Mouse (Mus musculus): Measurements from ENCODE around the gene Sfrp5.

Gene Sfrp5

DNA sequence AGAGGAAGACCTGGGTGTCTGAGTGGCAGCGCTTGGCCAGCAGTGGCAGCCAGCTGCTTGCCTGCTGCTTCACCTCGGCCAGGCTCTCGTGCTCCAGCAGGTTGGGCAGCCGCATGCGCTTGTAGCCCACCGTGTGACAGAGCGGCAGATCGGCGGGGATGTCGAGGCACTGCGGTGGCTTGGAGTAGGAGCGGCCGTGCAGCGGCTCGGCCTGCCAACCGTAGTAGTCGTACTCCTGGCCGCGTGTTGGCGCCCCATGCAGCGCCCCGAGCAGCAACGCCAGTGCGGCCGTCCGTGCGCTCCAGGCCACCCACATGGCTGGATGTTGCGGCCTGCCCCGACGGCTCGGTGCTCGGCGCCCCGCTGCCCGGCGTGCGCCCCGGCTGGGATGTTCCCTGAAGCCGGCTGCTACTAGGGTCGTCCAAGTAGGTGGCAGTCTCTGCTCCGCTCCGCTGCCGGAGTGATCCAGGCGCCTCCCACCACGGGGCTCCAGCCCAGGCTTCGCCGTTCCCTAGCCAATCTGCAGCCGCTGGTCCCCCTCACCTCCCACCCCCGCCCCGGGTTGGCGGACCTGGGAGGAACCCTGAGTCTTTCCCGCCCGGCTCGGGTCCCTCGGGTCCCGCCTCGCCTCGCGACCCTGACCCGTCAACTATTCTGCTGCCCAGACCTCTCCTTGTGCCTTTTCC lies at the start of gene Sfrp5:
Sfrp5 (minus strand) TSS at position 557 of the 686 bp plus-strand sequence.
- DNase-seq (ENCODE audit: low read depth, low spot score): peak; percentile 38

DNA sequence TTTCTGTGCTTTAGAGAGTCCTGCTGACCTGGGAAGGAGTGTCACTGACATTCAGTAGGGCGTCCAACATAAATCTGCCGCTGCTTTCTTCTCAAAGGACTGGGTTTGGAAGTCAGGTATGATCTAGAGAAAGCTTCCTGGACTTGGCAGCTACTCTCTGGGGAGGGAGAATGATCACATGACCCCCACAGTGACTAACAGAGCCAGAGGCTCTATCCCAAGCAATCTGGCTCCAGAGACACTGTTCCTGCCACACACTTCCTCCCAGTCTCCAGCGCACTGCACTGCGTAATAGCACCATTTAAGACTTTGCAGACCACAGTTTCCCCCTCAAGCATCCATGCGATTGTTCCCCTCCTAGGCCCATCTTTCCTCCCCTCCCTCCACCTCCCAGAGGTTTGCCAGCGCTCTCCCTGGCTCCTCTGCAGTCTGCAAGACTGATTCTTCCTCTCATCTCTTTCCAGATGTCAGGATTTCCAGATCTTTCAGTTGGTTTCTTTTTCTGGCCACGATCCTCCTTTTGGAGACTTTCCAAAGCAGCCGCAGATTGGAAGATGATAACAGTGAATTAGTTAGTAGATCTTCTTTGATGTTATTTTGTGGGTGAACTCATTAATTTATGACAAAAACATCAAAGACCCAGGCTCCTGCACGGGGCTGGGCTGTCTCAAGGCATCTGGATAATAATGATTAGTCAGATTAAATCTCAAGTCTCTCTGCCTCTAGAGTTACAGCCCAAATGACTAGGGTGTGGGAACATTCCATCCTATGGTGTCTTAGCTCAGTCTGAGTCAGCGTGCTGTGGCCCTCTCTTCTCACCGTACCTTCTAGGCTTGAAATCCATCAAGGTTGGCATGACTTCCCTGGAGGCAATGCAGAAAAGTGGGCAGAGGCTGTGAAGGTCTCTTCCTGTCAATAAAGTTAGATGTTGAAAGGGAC lies 48.2 kb upstream of the Sfrp5 start:
- DNase-seq (ENCODE audit: low read depth, low spot score): no peak

DNA sequence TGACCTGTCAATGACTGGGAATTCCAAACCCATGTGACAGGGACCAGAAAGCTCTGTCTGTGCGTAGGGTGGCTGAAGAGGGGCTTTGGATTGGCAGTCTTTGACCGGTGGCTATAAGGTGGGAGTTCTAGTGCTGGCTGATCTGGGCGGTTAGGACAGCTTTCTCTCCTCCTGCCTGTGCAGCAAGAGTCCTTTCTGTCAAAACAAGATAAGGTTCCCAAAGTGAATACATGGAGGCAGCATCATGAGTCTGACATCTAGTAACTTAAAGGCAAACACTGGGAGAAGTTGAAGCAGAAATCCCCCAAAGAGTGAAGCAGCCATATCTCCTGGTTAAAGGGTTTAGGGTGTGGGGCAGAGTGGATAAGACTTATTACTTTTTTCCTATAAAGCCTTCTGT lies 45.5 kb upstream of the Sfrp5 start, which contains the start of gene Golga7b:
Golga7b (plus strand) TSS at position 56 of the 400 bp plus-strand sequence.
- DNase-seq (ENCODE audit: low read depth, low spot score): no peak

DNA sequence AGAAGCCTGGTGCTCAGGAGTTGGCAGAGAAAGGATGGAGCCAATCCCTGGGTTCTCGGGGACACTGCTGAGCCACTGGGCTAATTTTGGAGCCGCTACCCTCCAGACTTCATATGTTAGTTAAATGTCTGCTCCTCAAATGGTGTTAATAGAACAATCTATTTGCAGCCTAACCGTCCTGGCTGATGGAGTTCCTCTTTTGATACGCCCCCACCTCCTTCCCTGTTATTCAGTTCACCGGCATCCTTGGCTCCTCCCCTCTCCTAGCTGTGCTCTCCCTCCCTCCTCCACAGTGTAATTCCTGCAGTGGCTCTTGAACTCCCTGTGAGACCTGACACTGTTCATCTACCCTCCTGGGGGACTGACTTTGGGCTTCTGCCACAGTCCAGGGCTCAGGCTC lies 44.6 kb upstream of the Sfrp5 start:
- no peak for DNase-seq (ENCODE audit: low read depth, low spot score)

DNA sequence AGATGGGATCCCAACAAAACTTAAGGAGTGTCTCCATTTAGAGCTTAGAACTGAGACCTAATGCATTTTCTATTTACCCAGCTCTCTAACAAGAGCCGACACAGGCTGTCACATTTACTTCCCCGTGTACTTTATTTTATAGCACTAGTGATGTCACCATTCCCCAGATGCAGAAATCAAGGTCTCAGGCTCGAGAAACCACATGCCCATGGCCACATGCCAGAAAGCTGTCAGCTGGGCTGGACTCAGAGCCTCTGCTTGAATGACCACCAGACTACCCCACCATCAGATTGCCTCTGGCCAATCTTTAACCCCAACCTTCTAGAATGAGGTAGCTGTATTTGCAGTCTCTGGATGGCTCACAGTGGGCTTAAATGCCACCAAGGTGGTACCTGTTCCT lies 41.3 kb upstream of the Sfrp5 start:
- DNase-seq (ENCODE audit: low read depth, low spot score): no peak

DNA sequence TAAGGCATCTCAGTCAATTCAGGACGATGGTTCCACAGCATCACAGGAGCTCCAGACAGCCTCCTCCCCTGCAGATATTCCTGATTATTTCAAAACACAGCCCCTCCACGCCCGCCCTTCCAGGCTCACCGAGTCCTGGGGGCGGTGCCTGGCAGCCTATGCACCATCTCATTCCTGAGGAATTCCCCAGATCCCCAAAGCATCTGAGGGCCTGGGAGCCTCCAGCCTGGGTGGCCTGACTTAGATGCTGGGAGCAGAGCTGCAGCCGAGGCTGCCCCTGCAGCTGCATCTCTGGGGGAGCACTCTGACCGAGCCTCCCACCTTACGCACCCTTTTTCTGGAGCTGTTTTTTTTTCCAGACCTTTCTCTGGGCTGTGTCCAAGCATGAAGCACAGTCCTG lies 38.8 kb upstream of the Sfrp5 start:
- DNase-seq (ENCODE audit: low read depth, low spot score): no peak

DNA sequence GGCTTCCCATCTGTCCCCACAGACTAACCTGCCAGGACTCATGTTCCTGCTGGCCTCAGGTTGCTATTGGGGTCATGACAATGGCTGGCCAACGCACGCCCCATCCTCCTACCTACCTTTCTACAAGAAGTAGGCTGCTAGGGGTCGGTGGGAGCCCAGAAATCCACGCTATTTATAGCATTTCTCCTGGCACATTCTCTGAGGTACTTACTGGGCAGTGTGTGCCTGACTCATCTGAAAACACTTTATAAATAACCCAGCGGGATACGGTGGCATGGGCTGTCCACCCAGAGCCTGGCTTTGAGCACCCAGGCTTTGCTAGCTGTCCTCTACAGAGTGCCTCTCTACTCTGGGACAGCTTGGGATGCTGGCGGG lies 36.3 kb upstream of the Sfrp5 start:
- DNase-seq (ENCODE audit: low read depth, low spot score): no peak

DNA sequence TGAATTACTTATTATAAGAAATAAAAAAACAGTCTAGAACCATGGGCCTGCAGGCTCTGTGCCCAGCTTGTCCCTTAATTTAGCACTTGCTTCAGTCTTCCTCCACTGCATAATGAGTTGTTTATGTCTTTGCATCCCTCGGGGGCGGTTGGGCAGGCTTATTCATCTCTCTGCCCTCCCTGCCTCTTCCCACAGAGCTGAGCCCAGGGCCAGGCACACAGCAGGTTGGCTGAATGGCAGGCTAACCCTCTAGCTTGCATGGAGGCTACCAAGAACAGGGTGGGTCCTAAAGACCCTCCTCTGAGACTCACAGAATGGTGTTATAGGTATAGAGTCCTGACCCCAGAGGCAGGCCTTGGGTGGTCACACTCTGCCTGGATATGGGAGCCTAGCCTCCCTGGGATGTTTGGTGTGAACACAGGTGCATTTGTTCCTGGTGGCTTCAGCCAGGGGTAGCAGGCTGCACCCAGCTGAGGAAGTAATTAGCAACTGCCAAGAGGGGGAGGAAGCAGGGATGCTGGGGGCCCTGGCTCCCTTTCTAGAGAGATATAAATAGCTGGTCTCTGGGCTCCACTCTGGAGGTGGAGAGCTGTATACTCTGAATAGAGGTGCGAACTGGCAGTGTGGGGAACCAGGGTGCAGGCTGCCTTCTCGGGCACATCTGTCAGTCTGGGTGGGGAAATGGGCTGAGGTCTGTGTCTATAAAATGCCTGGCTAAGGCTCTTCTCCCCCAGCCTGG lies 35.7 kb upstream of the Sfrp5 start:
- DNase-seq (ENCODE audit: low read depth, low spot score): no peak

DNA sequence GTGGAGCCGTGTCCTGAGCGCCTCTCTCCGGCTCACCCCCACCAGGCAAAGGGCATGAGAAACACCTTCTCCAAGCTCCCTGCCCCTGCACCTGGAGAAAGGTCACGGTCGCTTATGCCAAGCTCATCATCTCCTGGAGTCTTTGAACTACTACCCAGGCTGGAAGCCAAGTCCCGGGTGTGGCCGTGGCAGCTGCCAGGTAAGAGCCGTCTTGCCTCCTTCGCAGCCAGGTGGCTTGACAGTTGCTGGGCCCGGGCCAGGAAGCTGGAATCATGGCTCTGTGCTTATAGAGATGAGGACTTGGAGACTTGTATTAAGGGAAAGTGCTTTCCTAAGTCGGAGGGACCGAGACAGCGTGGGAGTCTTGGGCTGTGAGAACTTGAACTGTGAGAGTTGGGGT lies 28.9 kb upstream of the Sfrp5 start:
- DNase-seq (ENCODE audit: low read depth, low spot score): no peak

DNA sequence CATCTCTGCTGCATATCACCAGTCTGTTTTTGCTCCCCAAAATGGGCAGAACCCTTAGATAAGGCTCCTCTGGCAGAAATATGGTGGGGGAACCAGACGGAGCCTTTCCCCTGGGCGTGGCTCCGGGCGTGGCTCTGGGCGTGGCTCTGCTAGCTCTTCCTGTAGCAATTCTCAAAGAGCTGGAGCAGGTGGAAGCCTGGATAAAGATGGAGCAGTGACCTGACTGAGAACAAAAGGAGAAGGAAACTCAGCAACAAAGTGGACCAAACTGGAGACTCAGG lies 28.2 kb upstream of the Sfrp5 start:
- DNase-seq (ENCODE audit: low read depth, low spot score): no peak

DNA sequence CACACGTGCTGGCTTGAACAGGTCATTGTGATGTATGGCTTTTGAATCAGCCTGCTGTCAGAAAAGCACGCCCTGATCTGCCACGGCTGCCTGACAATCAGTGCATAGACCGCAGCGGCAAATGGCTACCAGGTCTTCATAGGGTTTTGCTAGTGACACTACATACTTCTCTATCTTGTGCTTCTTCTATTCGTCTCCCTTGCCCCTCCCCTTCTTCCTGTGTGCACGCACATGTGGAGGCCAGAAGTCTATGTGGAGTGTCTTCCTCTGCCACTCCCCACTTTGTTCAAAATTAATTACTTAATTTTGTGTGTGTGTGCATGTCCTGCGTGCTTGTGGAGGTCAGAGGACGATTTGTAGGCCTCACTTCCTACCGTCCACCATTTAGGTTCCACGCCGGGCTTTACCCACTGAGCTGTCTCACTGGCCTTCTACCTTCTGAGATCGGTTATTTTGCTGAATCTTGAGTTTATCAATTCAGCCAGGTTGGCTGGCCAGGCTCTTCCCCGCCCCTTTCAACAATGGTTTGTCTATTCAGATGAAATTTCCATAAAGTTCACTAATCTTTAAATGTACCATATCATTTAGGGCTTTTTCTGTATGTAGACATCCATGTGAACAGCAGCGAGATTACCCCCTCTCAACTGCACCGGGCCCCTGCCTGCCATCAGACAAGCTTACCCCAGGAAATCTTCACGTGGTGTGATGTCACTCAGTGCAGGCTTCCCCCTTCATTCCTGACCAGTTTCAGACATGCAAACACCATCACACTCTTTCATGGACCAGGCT lies 27.6 kb upstream of the Sfrp5 start:
- DNase-seq (ENCODE audit: low read depth, low spot score): no peak

DNA sequence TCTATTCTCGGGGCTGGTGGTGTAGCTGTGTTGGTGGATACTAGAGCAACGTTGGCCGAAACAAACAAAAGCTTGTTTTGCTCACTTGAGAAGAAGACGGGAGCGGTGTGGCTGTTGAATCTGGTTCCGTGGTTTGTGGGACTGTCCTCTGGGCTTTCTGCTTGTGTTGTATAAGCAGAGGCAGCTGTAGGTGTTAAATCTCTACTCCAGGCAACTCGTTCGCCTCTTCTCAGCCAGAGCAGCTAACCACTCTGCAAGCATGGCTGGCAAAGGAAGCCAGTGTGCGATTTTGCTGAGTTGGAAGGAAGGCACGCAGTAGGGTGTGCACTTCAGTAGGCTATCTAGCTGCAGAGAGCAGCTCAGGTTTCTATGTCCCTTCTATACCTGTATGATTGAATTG lies 24.4 kb upstream of the Sfrp5 start:
- no peak for DNase-seq (ENCODE audit: low read depth, low spot score)

DNA sequence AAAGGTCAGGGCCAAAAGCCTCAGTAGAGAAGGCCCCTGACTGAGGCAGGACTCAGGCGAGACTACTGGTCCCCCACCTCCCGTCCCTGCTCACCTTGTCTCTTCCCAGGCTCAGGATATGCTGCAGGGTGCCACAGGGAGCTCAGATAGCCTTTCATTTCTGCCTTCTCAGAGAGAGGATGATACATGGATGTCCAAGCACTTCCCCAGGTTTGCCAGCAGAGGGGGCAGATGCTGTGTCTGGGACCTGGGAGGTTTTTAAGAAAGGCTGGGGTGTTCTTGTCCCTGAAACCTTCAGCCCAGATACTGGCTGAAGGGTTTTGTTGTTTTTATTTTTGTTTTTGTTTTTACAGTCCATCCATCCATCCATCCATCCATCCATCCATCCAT lies 15.3 kb upstream of the Sfrp5 start:
- DNase-seq (ENCODE audit: low read depth, low spot score): no peak

DNA sequence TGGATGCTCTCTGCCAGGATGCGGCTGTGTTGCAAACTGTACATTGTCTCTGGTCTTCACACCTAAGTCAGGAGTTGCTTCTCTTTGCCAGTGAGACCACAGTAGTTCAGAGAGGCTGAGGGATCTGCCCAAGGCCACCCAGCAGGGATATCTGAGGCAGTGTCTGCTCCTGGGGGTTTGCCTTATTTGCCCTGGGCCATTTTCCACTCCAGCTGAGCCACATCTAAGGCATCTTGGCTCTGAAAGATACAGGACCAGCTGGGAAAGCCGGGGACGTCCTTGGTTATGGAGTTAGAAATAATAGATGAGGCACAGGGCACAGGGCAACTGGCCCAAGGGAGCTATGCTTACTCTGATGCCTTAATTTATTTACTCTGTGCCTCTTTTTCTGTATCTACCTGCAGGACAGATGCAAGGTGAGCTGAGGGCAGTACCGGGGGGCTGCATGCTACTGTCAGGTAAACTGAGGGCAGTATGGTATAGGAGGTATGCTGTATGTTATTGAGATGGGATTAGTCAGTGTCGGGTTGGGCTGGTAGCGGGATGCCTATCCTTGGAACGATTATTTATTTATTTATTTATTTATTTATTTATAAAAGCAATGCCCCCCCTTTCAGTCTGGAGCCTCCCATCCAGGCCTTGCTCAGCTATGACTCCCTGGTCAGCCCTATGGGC lies 14.8 kb upstream of the Sfrp5 start:
- no peak for DNase-seq (ENCODE audit: low read depth, low spot score)

DNA sequence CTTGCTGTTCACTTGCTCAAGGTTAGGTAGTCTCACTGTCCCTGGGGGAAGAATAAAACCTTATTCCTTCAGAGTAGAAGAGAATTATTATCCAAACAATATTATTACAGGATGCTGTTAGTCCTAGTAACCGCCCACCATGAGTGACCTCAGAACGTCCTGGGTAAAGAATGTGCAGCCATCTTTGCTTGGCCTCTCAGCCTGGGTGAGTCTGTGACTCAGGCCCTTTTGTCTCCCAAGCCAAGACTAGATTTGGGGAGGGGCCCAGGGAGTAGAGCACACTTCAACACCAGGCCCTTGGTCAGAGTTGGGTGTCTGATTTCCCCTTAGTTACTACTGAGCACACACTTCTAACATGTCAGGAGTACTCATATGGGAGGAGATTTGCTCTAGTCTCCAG lies 12.5 kb upstream of the Sfrp5 start:
- DNase-seq (ENCODE audit: low read depth, low spot score): no peak

DNA sequence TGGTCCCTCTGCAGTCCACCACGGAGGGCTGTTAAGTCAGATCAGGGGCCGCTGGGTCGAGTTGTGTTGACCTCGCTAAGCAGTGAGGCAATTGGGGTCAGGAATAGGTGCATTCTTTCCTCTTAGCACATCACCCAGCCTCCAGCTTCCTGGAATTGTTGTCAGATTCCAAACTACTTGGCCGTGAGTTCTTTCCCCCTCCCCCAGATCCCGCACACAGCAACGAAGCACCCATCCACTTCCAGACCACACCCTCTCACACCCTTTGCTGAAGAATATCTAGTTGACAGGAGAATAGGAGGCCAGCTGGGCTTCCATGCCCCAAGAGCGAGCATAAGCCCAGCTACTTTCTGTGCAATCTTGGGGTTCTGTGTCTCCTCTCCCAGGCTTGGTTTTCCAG lies 9.9 kb upstream of the Sfrp5 start:
- no peak for DNase-seq (ENCODE audit: low read depth, low spot score)

DNA sequence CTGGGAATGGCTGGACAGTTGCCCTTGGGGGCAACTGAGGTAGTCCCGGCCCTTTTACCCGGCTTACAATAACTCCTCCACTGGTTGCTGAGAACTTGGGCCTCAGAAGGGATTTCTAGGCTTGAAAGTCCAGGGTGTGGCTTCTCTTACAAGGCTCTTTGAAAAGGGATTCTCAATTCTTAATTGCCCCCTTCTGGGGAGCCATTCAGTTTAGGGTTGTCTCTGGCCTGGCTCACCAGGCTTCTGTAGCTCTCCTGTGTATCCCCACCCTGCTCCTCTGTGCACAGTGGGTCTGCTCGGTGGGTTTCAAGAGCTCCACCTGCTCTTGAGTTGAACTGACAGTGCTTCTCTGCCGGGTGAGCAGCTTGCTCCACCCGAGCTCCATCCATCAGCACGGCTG lies 7.9 kb upstream of the Sfrp5 start:
- no peak for DNase-seq (ENCODE audit: low read depth, low spot score)

DNA sequence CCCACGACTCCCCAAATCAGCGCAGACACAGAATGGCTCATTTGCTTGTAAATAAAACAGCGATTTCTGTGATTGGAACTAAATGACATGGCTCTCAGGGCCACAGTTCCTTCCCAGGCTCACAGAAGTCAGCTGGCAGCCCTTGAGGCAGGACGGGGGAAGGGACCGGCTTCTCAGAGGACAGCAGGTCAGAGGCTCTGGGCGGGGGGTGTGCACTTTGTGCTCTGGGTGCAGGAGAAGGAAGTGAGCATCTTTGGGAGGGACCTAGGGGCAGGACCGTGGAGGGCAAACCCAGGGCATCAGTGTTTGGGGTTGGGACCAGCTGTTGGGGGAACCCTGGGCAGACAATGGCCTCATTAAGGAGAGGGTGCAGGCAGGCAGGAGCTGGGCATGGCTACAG lies 7.4 kb upstream of the Sfrp5 start:
- DNase-seq (ENCODE audit: low read depth, low spot score): no peak

DNA sequence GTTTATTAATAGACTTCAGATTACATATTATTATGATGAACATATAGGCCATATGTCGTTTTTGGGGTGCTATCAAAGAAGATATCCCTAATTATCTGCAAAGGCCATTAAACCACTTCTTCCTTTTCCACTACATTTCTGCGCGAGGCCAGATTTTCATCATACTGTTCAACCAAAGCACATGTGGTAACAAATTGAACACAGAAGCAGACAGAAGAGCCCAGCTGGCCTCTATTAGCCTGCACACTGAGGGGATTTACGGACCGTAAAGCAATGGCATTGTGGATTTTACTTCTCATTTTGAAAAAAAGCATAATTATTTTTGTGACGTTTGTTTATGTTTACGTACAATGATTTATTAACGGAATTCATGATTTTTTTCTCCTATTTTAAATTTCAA lies 3.1 kb upstream of the Sfrp5 start:
- no peak for DNase-seq (ENCODE audit: low read depth, low spot score)

DNA sequence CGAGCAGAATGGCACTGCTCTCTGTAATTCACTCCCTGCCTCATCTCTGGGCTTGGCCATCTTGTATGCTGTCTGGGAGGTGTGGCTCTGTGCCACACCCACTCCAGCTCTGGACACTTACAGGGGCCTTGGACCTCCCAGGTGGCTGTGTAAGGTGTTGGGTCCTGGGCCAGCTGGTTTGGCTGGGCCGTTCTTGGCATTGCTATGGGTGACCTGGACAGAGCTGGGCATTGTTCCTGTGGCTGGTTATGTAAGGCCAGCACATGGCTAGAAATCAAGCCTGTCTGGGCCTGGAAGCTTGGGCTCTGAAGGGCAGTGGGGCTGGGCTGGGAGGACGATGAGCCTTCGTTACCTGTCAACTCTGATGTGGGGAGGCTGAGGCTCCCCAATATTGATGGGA lies 2.3 kb upstream of the Sfrp5 start:
- DNase-seq (ENCODE audit: low read depth, low spot score): no peak

DNA sequence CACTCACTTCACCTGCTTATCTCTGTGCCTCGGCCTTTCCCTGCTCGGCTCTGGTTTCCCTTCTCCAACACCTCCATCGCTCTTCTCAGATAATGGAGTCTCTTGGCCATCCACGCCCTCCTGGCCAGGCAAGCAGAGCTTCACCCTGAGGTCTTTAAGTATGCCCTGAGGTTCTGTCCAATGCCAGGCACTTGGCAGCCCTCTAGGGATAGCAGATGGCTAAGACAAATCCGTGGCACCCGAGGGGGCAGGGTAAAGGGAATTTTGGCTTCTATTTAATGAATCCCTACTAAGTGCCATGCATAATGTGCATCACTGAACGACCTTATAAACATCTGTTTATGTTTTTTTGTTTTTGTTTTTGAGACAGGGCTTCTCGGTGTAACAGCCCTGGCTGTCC lies 415 bp upstream of the Sfrp5 start:
- DNase-seq (ENCODE audit: low read depth, low spot score): no peak
